Mouse (Mus musculus): Measurements from ENCODE around the gene Zfyve26. TPM values are rescaled to one million over a fixed set of nuclear protein-coding genes. Genes with fewer than 3 reads are reported as not detected.

Gene Zfyve26
- polyA plus RNA-seq, 1 experiment from 2014 or later = 11.9 TPM

GRCm38 (mm10) chr12:79306013-79306412 is 9.9 kb upstream of the Zfyve26 start:
- no peak overlapping the region for H3K9ac ChIP-seq (replicated peaks)
- no peaks in the 10 kb centered on the region for H3K9me3 ChIP-seq
- no peaks in the 10 kb centered on the region for H3K4me1 ChIP-seq
- ATAC-seq (replicated peaks) = no peak
- H3K4me3 ChIP-seq = no peak overlapping the region
- H3K27ac ChIP-seq (replicated peaks) = no peak overlapping the region
- 86% methylated on average over 4 of the region's 4 CpGs for WGBS
- H3K36me3 ChIP-seq = no peaks in the 10 kb centered on the region
- no peaks in the 10 kb centered on the region for H3K27me3 ChIP-seq
- no peak overlapping the region for H3K4me2 ChIP-seq (replicated peaks)

DNA sequence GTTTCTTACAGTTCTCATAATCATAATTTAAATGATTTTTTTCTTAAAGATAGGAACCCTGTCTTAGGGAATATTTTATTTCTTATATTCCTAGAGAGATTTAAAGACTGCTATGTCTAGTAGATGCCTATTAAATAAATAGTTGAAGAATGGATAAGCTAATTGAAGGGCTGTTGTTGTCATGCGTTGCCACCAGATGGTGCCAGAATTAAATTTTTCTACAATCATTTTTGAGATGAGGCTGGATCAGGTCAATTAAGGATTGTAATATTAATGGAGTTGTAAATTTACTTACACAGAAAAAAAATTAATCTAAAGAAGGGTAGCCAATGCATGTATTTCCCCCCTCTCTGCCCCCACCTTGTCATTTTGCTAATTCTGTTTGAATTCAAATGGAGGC is 9.0 kb upstream of the Zfyve26 start:
- Histone ChIP-seq H3K4me1 (no peaks in the 10 kb centered on the region), H3K9ac (replicated peaks) (no peak overlapping the region), H3K4me2 (replicated peaks) (no peak overlapping the region), H3K9me3 (no peaks in the 10 kb centered on the region), H3K27ac (replicated peaks) (no peak overlapping the region), H3K27me3 (no peaks in the 10 kb centered on the region), H3K4me3 (no peak overlapping the region), H3K36me3 (no peaks in the 10 kb centered on the region)
- no peak for ATAC-seq (replicated peaks)
- 63% methylated on average over 1 of the region's 1 CpGs for WGBS

DNA sequence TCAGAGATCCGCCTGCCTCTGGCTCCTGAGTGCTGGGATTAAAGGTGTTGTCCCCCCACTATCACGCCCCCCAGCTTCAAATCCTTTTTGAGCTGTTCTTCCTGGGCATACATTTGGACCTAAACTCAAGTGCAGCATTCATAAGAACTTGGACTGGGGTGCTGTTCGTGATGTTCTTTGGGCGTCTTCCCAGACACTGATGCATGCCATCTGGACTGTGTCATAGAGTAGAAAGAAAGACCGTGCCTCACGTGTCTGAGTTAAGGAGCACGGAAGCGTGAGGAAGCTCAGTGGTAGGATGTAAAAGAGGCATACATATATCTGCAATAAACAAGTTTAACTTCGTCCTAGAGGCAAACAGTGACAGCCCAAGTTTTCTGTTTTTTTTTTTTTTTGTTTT is 5.7 kb upstream of the Zfyve26 start:
- Histone ChIP-seq H3K27ac (replicated peaks) (no peak overlapping the region), H3K4me2 (replicated peaks) (no peak overlapping the region), H3K27me3 (no peaks in the 10 kb centered on the region), H3K4me3 (no peak overlapping the region), H3K9ac (replicated peaks) (no peak overlapping the region), H3K36me3 (no peaks in the 10 kb centered on the region), H3K9me3 (no peaks in the 10 kb centered on the region), H3K4me1 (peaks cover 4% of the 10 kb centered on the region)
- no peak for ATAC-seq (replicated peaks)
- 79% methylated on average over 9 of the region's 9 CpGs for WGBS

- Histone ChIP-seq H3K27ac (replicated peaks) (no peak overlapping the region), H3K36me3 (no peaks in the 10 kb centered on the region), H3K4me2 (replicated peaks) (peak overlapping the region; percentile 92), H3K9ac (replicated peaks) (0 out of 2 replicates have a peak overlapping the region, but pooled peaks have one; percentile 31), H3K9me3 (no peaks in the 10 kb centered on the region), H3K4me3 (peak overlapping the region; percentile 54), H3K27me3 (no peaks in the 10 kb centered on the region), H3K4me1 (peaks cover 19% of the 10 kb centered on the region)
- ATAC-seq (replicated peaks) = no peak
- 14% methylated on average over 15 of the region's 15 CpGs for WGBS
Observed at GRCm38 (mm10) chr12:79297884-79298636, 2.0 kb upstream of the Zfyve26 start.

- Histone ChIP-seq H3K4me1 (peaks cover 19% of the 10 kb centered on the region), H3K36me3 (peaks cover 6% of the 10 kb centered on the region; the same call in 1 of the 2 replicates), H3K4me2 (replicated peaks) (peak within 1 kb of the TSS; percentile 92), H3K27me3 (no peaks in the 10 kb centered on the region), H3K9ac (replicated peaks) (peak within 1 kb of the TSS; percentile 59), H3K9me3 (no peaks in the 10 kb centered on the region), H3K4me3 (peak within 1 kb of the TSS; percentile 54), H3K27ac (replicated peaks) (peak within 1 kb of the TSS; percentile 65)
- under 1% methylated on average over 21 of the region's 21 CpGs for WGBS
- ATAC-seq (replicated peaks) = peak; percentile 72
Observed at GRCm38 (mm10) chr12:79297121-79297576, 1.0 kb upstream of the Zfyve26 start, which contains the start of gene Rad51b. Gene Rad51b, plus strand, starts transcription at chr12:79297282.

DNA sequence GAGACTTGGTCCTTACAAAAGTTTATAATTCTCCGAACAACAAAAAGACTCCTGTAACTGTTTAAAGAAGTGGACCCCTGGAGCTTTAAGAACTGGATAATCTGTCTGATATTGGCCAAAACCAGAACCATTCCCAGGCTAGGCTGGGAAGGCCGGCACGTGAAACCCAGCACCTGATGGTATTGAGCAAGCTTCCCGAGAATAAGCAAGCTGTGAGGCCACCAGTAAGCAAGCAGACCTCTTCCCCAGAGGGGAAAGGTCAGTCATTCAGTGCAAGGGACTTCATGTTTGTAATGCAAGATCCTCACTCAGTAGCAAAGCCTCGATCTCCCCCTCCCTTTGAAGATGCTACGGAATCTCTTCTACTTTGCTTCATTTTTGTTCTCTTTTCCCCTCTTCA is 3.2 kb downstream of the Zfyve26 start:
- ATAC-seq (replicated peaks) = no peak
- H3K4me2 ChIP-seq (replicated peaks) = no peak overlapping the region
- peaks cover 19% of the 10 kb centered on the region for H3K4me1 ChIP-seq
- no peaks in the 10 kb centered on the region for H3K27me3 ChIP-seq
- no peaks in the 10 kb centered on the region for H3K9me3 ChIP-seq
- peaks cover 27% of the 10 kb centered on the region for H3K36me3 ChIP-seq
- H3K9ac ChIP-seq (replicated peaks) = no peak overlapping the region
- H3K27ac ChIP-seq (replicated peaks) = no peak overlapping the region
- H3K4me3 ChIP-seq = no peak overlapping the region
- WGBS = 89% methylated on average over 6 of the region's 6 CpGs

GRCm38 (mm10) chr12:79282595-79282994 is 13.5 kb downstream of the Zfyve26 start:
- no peak overlapping the region for H3K9ac ChIP-seq (replicated peaks)
- H3K27me3 ChIP-seq = no peaks in the 10 kb centered on the region
- H3K4me1 ChIP-seq = no peaks in the 10 kb centered on the region
- 86% methylated on average over 8 of the region's 8 CpGs for WGBS
- H3K4me2 ChIP-seq (replicated peaks) = no peak overlapping the region
- H3K27ac ChIP-seq (replicated peaks) = no peak overlapping the region
- H3K4me3 ChIP-seq = no peak overlapping the region
- H3K9me3 ChIP-seq = no peaks in the 10 kb centered on the region
- peaks cover 87% of the 10 kb centered on the region for H3K36me3 ChIP-seq
- no peak for ATAC-seq (replicated peaks)

- H3K36me3 ChIP-seq = peaks cover 85% of the 10 kb centered on the region
- H3K4me1 ChIP-seq = no peaks in the 10 kb centered on the region
- 93% methylated on average over 13 of the region's 13 CpGs for WGBS
- H3K9ac ChIP-seq (replicated peaks) = no peak overlapping the region
- H3K9me3 ChIP-seq = no peaks in the 10 kb centered on the region
- no peak overlapping the region for H3K4me2 ChIP-seq (replicated peaks)
- H3K4me3 ChIP-seq = no peak overlapping the region
- ATAC-seq (replicated peaks) = no peak
- no peak overlapping the region for H3K27ac ChIP-seq (replicated peaks)
- no peaks in the 10 kb centered on the region for H3K27me3 ChIP-seq
Observed at GRCm38 (mm10) chr12:79279513-79280115, 16.5 kb downstream of the Zfyve26 start.

DNA sequence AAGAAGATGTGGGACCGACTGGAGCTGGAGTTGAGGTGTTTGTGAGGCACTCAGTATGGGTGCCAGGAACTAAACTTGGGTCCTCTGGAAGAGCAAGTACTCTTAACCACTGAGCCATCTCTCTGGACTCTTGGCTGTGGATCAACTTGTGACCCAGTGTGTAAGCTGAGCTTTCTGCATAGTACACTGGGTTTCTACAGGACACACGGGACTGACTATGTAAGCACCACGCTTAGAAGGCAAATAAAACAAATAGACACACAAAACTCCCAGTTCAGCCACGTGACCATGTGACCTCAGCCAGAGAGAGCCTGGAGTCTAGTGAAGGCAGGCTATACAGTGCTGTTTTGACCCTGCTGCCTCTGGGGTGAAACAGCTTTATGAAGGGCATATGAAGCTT is 23.5 kb downstream of the Zfyve26 start:
- ATAC-seq (replicated peaks) = no peak
- WGBS = 93% methylated on average over 4 of the region's 4 CpGs

GRCm38 (mm10) chr12:79261035-79261434 is 35.1 kb downstream of the Zfyve26 start:
- no peak overlapping the region for H3K4me3 ChIP-seq
- no peak overlapping the region for H3K27ac ChIP-seq (replicated peaks)
- no peaks in the 10 kb centered on the region for H3K27me3 ChIP-seq
- no peak for ATAC-seq (replicated peaks)
- H3K36me3 ChIP-seq = peaks cover 69% of the 10 kb centered on the region
- no peak overlapping the region for H3K9ac ChIP-seq (replicated peaks)
- H3K9me3 ChIP-seq = no peaks in the 10 kb centered on the region
- H3K4me1 ChIP-seq = no peaks in the 10 kb centered on the region
- H3K4me2 ChIP-seq (replicated peaks) = no peak overlapping the region
- WGBS = 62% methylated on average over 5 of the region's 5 CpGs

More for the DNA sequence above, 23.5 kb downstream of the Zfyve26 start:
- H3K4me2 ChIP-seq (replicated peaks) = no peak overlapping the region
- no peaks in the 10 kb centered on the region for H3K9me3 ChIP-seq
- H3K9ac ChIP-seq (replicated peaks) = no peak overlapping the region
- H3K27me3 ChIP-seq = no peaks in the 10 kb centered on the region
- no peaks in the 10 kb centered on the region for H3K4me1 ChIP-seq
- H3K4me3 ChIP-seq = no peak overlapping the region
- no peak overlapping the region for H3K27ac ChIP-seq (replicated peaks)
- peaks cover 89% of the 10 kb centered on the region for H3K36me3 ChIP-seq

- Histone ChIP-seq H3K4me3 (no peak overlapping the region), H3K9ac (replicated peaks) (no peak overlapping the region), H3K9me3 (no peaks in the 10 kb centered on the region), H3K36me3 (peaks cover 67% of the 10 kb centered on the region), H3K27ac (replicated peaks) (no peak overlapping the region), H3K4me2 (replicated peaks) (no peak overlapping the region), H3K4me1 (no peaks in the 10 kb centered on the region), H3K27me3 (no peaks in the 10 kb centered on the region)
- 91% methylated on average over 2 of the region's 2 CpGs for WGBS
- ATAC-seq (replicated peaks) = no peak
Observed at GRCm38 (mm10) chr12:79260154-79260553, 36.0 kb downstream of the Zfyve26 start.

GRCm38 (mm10) chr12:79254975-79255374 is 41.1 kb downstream of the Zfyve26 start:
- no peaks in the 10 kb centered on the region for H3K4me1 ChIP-seq
- no peak overlapping the region for H3K9ac ChIP-seq (replicated peaks)
- H3K36me3 ChIP-seq = peaks cover 73% of the 10 kb centered on the region
- H3K27ac ChIP-seq (replicated peaks) = no peak overlapping the region
- H3K4me2 ChIP-seq (replicated peaks) = no peak overlapping the region
- no peak for ATAC-seq (replicated peaks)
- H3K27me3 ChIP-seq = no peaks in the 10 kb centered on the region
- no peaks in the 10 kb centered on the region for H3K9me3 ChIP-seq
- WGBS = 91% methylated on average over 10 of the region's 10 CpGs
- H3K4me3 ChIP-seq = no peak overlapping the region
